Mouse (Mus musculus): Measurements from ENCODE around the gene Chst8. TPM values are rescaled to one million over a fixed set of nuclear protein-coding genes. Genes with fewer than 3 reads are reported as not detected.

Gene Chst8
- polyA plus RNA-seq, 1 experiment from 2014 or later = 3.9 TPM

DNA sequence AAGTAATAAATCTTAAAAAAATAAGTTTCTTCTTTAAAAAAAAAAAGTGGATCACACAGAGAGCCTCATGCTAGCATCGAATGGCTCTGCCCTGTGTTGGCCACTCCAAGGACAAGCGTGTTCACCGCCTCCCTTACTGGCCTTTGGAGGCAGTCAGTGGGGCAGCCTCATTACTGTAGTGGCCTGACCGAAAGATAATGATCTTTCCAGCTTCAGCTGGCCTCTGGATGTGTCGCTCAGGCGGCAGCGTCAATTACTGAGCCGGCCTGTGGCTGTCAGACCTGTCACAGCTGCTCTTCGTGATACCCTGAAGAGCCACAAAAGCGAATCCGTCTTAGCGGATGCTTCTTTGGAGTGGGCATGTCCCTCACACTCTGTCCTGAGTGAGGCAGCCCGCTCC is 122.4 kb downstream of the Chst8 start:
- no peaks in the 10 kb centered on the region for H3K27me3 ChIP-seq (replicated peaks; ENCODE audit: control insufficient read depth, insufficient read depth, low read length)
- H3K4me2 ChIP-seq (ENCODE audit: low read depth, low read length) = no peak overlapping the region
- H3K4me3 ChIP-seq (ENCODE audit: low read length) = no peak overlapping the region
- no peak overlapping the region for H3K27ac ChIP-seq (ENCODE audit: low read length)
- H3K4me1 ChIP-seq (ENCODE audit: control insufficient read depth, insufficient read depth, low read length) = peaks cover 17% of the 10 kb centered on the region
- 67% methylated on average over 13 of the region's 13 CpGs for WGBS
- no peak overlapping the region for H3K9ac ChIP-seq (ENCODE audit: low read depth, low read length)
- ATAC-seq = no peak
- H3K36me3 ChIP-seq (ENCODE audit: control insufficient read depth, insufficient read depth, low read length) = no peaks in the 10 kb centered on the region
- H3K9me3 ChIP-seq (ENCODE audit: control insufficient read depth, low read length) = no peaks in the 10 kb centered on the region

DNA sequence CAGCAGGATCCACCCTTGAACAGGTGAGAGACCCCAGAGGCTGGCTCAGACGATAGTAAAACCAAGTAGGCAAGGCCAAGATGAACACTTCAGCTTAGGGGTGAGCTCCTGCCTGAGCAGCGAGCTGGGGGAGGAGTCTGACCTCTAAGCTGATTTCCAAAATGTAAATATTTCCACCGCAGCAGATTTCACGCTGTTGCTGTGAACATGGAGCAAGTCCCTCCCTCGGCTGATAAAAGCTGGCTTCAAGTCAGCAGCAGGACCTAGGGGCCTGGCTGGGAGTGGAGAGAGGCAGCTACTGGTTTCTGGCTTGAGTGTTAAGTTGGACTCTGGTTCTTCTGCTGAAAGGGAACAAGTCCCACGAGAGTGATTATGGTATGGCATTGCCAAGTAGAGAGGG is 123.5 kb downstream of the Chst8 start:
- Histone ChIP-seq H3K36me3 (ENCODE audit: control insufficient read depth, insufficient read depth, low read length) (no peaks in the 10 kb centered on the region), H3K27ac (ENCODE audit: low read length) (no peak overlapping the region), H3K4me1 (ENCODE audit: control insufficient read depth, insufficient read depth, low read length) (peaks cover 17% of the 10 kb centered on the region), H3K27me3 (replicated peaks; ENCODE audit: control insufficient read depth, insufficient read depth, low read length) (no peaks in the 10 kb centered on the region), H3K9ac (ENCODE audit: low read depth, low read length) (no peak overlapping the region), H3K4me3 (ENCODE audit: low read length) (no peak overlapping the region), H3K9me3 (ENCODE audit: control insufficient read depth, low read length) (no peaks in the 10 kb centered on the region), H3K4me2 (ENCODE audit: low read depth, low read length) (no peak overlapping the region)
- WGBS = 12% methylated on average over 6 of the region's 6 CpGs
- ATAC-seq = peak; percentile 24; the same call in 1 of the 2 replicates

DNA sequence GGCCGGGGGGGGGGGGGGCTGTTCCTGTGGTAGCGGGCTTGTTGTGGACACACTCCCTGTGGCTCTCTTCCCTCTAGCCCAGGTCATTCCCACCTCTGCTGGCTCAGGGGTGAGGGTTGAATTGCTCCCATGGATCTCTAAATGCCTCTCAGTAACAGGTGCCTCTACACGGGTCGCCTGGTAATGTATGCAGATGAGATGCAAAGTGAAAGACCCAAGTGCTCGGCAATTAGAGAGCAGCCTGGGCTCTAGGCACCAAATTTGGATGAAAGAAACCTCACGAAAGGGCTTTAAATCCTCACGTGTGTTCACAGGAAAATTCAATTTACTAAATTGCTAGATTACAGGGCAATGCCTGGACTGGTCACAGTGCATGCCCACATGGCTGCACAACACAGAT is 126.7 kb downstream of the Chst8 start:
- H3K27ac ChIP-seq (ENCODE audit: low read length) = no peak overlapping the region
- no peaks in the 10 kb centered on the region for H3K36me3 ChIP-seq (ENCODE audit: control insufficient read depth, insufficient read depth, low read length)
- WGBS = 39% methylated on average over 7 of the region's 7 CpGs
- no peak overlapping the region for H3K4me3 ChIP-seq (ENCODE audit: low read length)
- H3K9me3 ChIP-seq (ENCODE audit: control insufficient read depth, low read length) = no peaks in the 10 kb centered on the region
- H3K4me1 ChIP-seq (ENCODE audit: control insufficient read depth, insufficient read depth, low read length) = peaks cover 17% of the 10 kb centered on the region
- no peak overlapping the region for H3K9ac ChIP-seq (ENCODE audit: low read depth, low read length)
- H3K27me3 ChIP-seq (replicated peaks; ENCODE audit: control insufficient read depth, insufficient read depth, low read length) = no peaks in the 10 kb centered on the region
- no peak for ATAC-seq
- no peak overlapping the region for H3K4me2 ChIP-seq (ENCODE audit: low read depth, low read length)

DNA sequence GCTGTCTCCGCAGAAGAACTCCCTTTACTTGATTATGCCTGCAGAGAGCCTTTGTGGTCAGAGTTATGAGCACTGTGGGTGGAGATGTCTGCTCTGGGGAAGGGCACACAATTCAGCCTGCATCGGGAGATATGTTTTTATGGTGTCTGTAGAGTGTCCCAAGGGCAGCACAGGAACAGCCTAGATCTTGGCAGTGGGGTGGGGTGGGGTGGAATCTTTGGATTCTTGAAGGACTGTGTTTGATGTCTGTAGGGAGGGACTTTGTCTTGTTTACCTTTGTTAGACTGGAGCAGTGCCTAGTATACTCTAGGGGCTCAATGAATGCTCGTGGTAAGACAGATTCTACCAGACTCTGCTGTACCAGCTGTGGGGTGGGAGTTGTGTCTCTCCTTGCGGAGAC is 127.3 kb downstream of the Chst8 start:
- WGBS = 39% methylated on average over 4 of the region's 4 CpGs
- H3K4me1 ChIP-seq (ENCODE audit: control insufficient read depth, insufficient read depth, low read length) = peaks cover 17% of the 10 kb centered on the region
- H3K4me2 ChIP-seq (ENCODE audit: low read depth, low read length) = no peak overlapping the region
- H3K36me3 ChIP-seq (ENCODE audit: control insufficient read depth, insufficient read depth, low read length) = no peaks in the 10 kb centered on the region
- no peak overlapping the region for H3K27ac ChIP-seq (ENCODE audit: low read length)
- H3K9me3 ChIP-seq (ENCODE audit: control insufficient read depth, low read length) = no peaks in the 10 kb centered on the region
- H3K27me3 ChIP-seq (replicated peaks; ENCODE audit: control insufficient read depth, insufficient read depth, low read length) = no peaks in the 10 kb centered on the region
- no peak overlapping the region for H3K4me3 ChIP-seq (ENCODE audit: low read length)
- peak; percentile 84 for ATAC-seq
- H3K9ac ChIP-seq (ENCODE audit: low read depth, low read length) = no peak overlapping the region

DNA sequence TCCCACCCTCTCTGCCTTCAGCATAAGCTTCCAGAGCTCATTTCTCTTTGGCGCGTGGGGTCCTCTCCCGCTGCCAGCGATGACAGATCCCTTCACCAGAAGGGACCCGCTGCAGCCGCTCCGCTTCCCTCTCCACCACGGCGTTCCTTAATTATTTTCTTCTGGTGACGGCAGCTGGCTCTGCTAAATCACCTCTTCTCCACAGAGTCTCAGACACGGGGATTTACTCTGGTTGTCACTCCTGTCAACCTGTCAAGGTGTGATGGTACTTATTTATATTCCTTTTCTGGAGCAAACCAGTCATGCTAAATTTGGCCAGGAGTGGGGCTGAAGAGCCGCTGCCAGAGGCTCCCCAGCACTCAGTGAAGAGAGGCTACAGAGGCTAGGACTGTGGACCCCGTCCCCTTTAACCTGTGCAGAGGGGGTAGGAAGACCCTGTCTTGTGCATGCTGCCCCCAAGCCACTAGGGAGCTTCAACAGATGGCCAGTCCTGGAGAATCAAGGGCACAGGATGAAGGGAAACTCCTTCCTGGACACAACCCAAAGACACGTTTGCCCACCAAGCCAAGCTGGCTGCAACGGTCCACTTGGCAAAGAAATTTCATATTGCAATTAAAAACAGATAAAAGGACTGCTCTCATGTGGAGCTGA is 131.6 kb downstream of the Chst8 start:
- Histone ChIP-seq H3K36me3 (ENCODE audit: control insufficient read depth, insufficient read depth, low read length) (no peaks in the 10 kb centered on the region), H3K4me3 (ENCODE audit: low read length) (no peak overlapping the region), H3K9me3 (ENCODE audit: control insufficient read depth, low read length) (no peaks in the 10 kb centered on the region), H3K4me2 (ENCODE audit: low read depth, low read length) (no peak overlapping the region), H3K27ac (ENCODE audit: low read length) (no peak overlapping the region), H3K27me3 (replicated peaks; ENCODE audit: control insufficient read depth, insufficient read depth, low read length) (peaks cover 1% of the 10 kb centered on the region), H3K4me1 (ENCODE audit: control insufficient read depth, insufficient read depth, low read length) (peaks cover 6% of the 10 kb centered on the region), H3K9ac (ENCODE audit: low read depth, low read length) (no peak overlapping the region)
- WGBS = 57% methylated on average over 15 of the region's 15 CpGs
- no peak for ATAC-seq

DNA sequence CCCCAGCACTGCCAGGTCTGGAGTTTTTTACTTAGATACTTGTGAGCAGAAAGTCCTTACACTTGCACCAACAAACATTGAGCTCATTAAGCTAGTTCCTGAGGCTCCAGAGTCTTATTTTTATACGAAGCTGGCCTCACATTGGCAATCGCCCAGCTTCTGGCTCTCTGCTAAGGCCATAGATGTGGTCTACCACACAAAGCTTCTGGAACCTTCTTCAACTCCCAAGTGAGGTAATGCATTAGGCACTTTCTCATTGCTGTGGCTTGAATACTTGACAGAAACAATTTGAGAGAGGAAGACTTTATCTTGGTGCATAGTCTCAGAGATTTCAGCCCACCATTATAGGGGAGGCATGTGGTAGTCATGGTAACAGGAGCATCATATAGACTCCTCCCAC is 132.6 kb downstream of the Chst8 start:
- 66% methylated on average over 2 of the region's 2 CpGs for WGBS

DNA sequence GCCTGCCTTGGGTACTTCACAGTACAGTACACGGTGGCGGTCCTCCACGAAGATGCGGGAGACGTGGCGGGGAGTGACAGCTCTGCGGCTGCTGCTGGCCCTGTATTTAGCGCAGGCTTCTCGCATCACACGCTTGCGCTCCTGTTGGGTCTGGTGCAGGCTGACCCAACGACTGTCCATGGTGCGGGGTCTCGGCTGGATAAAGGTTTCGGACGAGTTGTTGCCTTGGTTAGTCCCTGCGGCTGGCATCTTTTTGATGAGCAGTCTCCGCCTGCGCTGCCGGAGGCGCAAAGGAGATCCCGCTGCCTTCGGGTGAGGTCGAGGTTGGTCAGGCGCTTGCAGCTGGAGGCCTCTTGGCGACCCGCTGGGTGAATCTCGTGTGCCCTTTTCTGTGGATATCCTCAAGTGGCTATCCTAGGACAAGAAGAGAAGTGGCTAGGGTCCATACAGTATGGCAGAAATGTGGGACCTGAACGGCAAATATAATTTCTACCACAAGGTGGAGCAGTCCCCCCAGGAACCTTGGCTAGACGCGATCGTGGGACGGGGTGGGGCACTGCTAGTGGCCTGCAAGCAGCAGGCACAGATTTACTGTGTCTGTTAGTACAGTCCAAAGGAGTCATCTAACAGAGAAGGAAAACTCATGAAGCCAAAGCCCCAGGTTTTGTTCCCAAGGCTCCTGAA is 136.5 kb downstream of the Chst8 start:
- Histone ChIP-seq H3K4me1 (ENCODE audit: control insufficient read depth, insufficient read depth, low read length) (peaks cover 12% of the 10 kb centered on the region), H3K27me3 (replicated peaks; ENCODE audit: control insufficient read depth, insufficient read depth, low read length) (peaks cover 15% of the 10 kb centered on the region), H3K4me3 (ENCODE audit: low read length) (peak overlapping the region; percentile 27), H3K27ac (ENCODE audit: low read length) (no peak overlapping the region), H3K36me3 (ENCODE audit: control insufficient read depth, insufficient read depth, low read length) (no peaks in the 10 kb centered on the region), H3K9ac (ENCODE audit: low read depth, low read length) (no peak overlapping the region), H3K9me3 (ENCODE audit: control insufficient read depth, low read length) (no peaks in the 10 kb centered on the region), H3K4me2 (ENCODE audit: low read depth, low read length) (peak overlapping the region; percentile 45)
- peak; percentile 59 for ATAC-seq
- WGBS = 9% methylated on average over 33 of the region's 33 CpGs

More for the DNA sequence above, 132.6 kb downstream of the Chst8 start:
- ATAC-seq = no peak
- Histone ChIP-seq H3K27me3 (replicated peaks; ENCODE audit: control insufficient read depth, insufficient read depth, low read length) (peaks cover 12% of the 10 kb centered on the region), H3K9me3 (ENCODE audit: control insufficient read depth, low read length) (no peaks in the 10 kb centered on the region), H3K4me3 (ENCODE audit: low read length) (no peak overlapping the region), H3K9ac (ENCODE audit: low read depth, low read length) (no peak overlapping the region), H3K4me2 (ENCODE audit: low read depth, low read length) (no peak overlapping the region), H3K4me1 (ENCODE audit: control insufficient read depth, insufficient read depth, low read length) (peaks cover 9% of the 10 kb centered on the region), H3K27ac (ENCODE audit: low read length) (no peak overlapping the region), H3K36me3 (ENCODE audit: control insufficient read depth, insufficient read depth, low read length) (no peaks in the 10 kb centered on the region)

DNA sequence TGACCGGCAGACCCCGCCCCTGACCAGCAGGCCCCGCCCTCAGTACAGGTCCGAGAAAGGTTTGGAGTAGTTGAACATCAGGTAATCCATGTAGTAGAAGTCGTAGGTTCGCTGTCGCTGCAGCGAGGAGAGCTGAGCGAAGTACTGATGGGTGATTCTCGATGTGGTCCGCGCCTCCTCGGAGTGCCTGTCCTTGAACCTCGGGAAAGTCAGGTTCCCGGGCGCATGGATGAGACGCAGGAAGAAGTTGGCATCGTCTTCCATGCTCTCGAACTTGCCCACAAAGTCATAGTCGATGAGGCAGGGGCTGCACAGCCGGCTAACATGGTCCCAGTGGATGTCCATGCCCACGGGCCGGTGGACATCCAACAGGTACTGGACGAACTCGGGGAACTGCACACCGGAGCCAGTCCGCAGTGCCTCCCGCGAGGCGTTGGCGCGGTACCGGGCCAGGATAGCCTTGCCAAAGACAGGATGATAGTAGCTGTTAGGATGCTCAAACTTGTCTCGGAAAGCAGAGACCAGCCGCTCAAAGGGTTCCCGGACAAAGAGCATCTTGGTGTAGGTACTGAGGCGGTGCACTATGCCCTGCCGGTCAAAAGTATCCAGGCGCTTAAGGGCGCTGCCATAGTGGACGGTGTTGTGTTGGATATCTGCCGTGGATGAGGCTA is 137.3 kb downstream of the Chst8 start:
- Histone ChIP-seq H3K4me3 (ENCODE audit: low read length) (peak overlapping the region; percentile 27), H3K36me3 (ENCODE audit: control insufficient read depth, insufficient read depth, low read length) (no peaks in the 10 kb centered on the region), H3K27ac (ENCODE audit: low read length) (no peak overlapping the region), H3K9me3 (ENCODE audit: control insufficient read depth, low read length) (no peaks in the 10 kb centered on the region), H3K9ac (ENCODE audit: low read depth, low read length) (no peak overlapping the region), H3K4me2 (ENCODE audit: low read depth, low read length) (0 out of 2 replicates have a peak overlapping the region, but pooled peaks have one; percentile 45), H3K4me1 (ENCODE audit: control insufficient read depth, insufficient read depth, low read length) (peaks cover 12% of the 10 kb centered on the region), H3K27me3 (replicated peaks; ENCODE audit: control insufficient read depth, insufficient read depth, low read length) (peaks cover 15% of the 10 kb centered on the region)
- WGBS = 14% methylated on average over 42 of the region's 42 CpGs
- no peak; the same call in 1 of the 2 replicates for ATAC-seq

DNA sequence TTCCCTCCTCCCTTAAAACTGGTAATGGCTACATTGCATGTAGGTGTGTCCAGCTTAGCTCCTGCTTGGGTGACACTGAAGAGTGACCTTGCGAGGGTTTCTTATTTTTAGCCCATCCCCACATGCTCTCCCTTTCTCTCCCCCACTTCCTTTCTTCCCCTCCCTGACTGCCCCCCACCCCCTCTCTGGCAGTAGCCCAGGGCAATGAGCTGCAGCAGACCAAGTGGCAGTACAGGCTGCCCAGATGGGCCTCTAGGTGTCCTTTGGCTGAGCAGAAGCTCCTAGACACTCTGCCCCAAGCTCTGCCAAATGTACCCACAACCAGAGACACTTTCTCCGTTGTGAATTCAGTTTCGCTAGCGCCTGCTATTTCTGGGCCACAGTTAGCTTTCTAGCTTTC is 139.6 kb downstream of the Chst8 start:
- WGBS = 77% methylated on average over 4 of the region's 4 CpGs
- no peak overlapping the region for H3K9ac ChIP-seq (ENCODE audit: low read depth, low read length)
- no peak overlapping the region for H3K4me3 ChIP-seq (ENCODE audit: low read length)
- no peaks in the 10 kb centered on the region for H3K36me3 ChIP-seq (ENCODE audit: control insufficient read depth, insufficient read depth, low read length)
- no peak overlapping the region for H3K4me2 ChIP-seq (ENCODE audit: low read depth, low read length)
- H3K27ac ChIP-seq (ENCODE audit: low read length) = no peak overlapping the region
- no peak for ATAC-seq
- H3K27me3 ChIP-seq (replicated peaks; ENCODE audit: control insufficient read depth, insufficient read depth, low read length) = peaks cover 15% of the 10 kb centered on the region
- no peaks in the 10 kb centered on the region for H3K9me3 ChIP-seq (ENCODE audit: control insufficient read depth, low read length)
- H3K4me1 ChIP-seq (ENCODE audit: control insufficient read depth, insufficient read depth, low read length) = peaks cover 12% of the 10 kb centered on the region
